Mouse (Mus musculus) kidney, postnatal 36 days (tissue): ENCODE results near the gene Bicc1.
"Not testable (repeated sequence)": the region's sequence is repeated elsewhere in the genome, so short reads cannot be mapped to it uniquely, and the experiment has no call there.

ENCODE experiments used
- DNase-seq, 2 experiments: peaks; one replicate each; pipeline ENCODE4 v3.0.0; 2021 to 2022; ENCODE audit warnings: mixed read lengths in 2 of 2

The Bicc1 gene

DNA sequence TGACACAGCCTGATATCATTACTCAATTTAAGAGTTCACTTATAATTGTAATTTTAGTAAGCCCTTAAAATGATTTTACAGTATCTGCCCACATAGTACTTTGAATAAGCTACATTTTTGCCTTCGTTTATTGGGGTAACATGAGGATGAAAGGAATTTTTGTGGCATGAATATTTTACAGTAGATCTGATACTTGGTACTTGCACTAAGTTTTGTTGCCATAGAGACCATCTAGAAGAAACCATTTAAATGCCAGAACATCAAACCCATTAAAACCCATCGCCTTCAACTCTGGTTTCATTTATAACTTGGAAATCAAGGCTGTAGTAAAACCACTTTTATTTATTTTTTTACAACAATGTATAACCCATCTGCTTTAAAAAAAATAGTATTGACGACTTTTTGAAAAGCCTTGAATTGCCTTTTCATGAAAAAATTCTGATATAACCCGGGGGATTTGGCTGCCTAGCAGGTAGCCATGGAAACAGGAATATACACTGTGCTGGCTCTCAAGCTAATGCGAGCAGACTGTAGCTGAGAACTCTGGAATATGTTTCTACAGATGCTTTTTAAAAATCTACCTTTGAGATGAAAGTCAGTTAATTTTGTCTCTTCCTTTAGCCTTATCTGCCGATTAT, 165.9 kb downstream of the Bicc1 start:
- no peak for DNase-seq

DNA sequence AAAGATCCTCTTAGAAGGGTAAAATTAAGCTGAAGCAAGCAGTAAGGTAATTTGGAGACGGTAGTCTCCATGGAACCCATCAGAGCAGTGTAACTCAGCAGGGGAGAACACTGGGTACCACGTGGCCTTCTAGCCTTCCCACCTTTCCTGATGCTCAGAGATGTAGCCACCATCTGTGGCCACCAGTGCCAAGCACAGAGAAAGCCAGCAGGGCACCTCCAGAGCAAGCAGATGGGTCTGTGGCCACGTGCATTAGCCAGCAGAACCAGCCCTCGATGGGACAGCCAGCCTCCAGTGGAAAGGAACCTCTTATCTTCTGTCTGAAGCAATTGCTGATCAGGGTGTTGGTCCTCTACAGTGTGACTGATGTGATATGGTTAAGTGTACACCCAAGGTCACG, 172.1 kb downstream of the Bicc1 start:
- no peak for DNase-seq

DNA sequence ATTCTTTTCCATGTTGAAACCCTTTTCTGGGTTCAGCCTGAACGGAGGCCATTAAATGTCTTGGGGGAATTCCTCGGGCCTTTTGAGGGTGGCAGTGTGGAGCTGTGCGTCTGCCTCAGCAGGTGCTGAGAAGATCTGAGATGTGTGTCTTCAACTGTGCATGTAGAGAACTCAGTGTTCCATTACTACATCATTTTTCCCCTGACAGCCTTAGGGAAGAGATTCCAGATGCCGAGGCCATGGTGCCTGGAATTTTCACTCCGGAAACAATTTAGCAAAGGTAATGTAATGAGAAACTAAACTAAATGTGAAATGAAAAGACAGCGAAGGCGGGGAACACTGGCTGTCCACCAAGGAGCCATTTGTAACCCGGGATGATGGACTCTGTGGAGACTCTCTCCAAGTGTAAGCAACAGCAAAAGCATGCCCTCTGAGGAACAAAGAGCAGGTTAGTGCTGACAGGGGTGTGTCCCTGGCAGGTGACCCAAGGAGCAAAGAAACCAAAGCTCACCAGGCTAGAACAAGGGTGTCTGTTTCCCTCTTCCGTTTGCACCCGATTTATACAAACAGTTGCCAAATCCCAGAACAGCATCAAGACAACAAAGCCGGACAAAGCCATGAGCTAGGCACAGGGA, 176.3 kb downstream of the Bicc1 start:
- peak in 1 of 2 experiments; percentile 48 for DNase-seq

DNA sequence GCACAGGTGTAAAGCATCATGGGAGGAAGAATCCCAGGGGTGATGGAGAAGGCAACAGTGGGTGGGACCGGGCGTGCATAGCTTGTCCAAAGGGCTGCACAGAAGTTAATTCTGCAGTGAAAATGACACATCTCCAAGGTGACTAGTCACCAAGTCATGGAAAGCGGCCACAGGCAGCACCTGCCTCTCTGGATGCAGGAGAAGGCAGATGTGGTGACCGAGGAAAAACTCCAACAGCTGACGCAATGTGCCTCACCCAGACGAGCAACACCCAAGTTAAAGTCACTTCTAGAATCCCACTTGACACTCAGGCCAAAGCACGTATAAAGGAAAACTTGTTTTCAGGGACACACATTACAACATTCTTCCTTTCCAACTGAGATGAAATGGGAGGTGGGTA, 177.3 kb downstream of the Bicc1 start:
- DNase-seq = no peak

DNA sequence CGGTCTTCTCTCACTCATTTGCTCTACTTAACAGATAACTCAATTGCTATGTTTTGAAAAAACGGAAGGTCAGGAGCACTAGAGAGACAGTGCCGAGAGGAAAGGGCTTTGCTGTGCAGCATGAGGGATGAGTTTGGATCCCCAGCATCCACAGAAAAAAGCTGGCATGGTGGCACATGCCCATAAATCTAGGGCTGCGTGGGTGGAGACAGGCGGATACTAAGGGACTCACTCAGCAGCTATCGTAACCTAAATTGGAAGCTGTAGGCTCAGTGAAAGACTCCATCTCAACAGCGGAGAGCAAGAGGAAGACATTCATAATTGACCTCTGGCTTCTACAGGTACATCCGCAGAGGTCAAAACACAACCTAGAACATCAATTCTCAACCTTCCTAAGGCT, 179.8 kb downstream of the Bicc1 start:
- no peak for DNase-seq

DNA sequence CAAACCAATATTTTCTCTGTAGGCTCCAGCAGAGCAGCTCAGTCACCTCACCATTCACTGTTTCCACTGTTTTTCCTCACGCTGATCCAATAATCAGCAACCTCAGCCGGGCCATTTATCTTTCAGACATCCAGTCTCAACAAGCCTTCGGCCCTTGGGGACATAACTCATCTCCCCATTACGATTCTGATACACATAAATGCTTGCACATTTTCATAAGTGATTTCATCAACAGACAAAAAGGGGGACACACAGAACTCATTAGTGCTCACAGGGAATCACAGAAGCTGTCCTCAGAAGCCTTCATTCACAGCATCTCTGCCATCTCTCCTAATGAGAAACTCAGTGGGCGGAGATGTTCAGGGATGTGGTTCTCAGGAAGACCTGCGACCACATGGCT, 182.4 kb downstream of the Bicc1 start:
- DNase-seq = peak in 1 of 2 experiments; percentile 28

DNA sequence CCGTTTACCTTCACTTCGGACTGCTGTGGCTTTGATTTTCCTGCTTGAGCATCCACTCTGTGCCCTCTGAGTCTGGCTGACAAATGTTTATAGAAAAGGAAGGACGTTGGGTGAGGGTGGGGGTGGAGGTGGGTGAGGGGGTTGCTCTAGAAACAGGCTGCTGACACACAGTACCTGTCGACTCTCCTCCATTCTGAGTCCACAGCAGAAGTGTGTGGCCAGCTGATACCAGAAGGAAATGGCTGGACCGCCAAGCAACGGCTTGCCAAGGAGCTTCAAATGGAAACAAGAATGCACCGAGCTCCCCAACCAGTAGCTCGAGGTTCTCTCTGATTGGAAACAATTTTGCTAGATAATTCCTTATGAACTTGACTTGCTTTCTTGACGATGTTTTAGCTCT, 182.9 kb downstream of the Bicc1 start:
- DNase-seq = no peak

DNA sequence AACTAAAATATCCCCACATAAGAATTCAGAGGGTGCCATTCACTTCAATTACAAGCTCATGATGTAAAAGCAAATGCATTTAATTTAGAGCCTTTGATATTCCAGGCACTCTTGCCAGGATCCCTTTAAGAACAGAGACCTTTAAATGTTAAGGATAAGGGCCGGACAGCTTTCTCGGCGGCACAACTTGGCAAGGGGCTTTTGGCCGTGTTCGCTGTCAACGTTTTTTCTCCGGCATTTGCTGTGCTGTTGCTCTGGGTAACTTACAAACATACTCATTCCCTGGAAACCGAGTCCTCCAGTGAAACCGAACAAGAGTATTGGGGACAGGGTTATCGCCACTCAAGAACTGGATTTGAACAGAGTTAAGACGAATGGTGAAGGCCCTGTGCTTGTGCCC, 188.3 kb downstream of the Bicc1 start:
- no peak for DNase-seq

DNA sequence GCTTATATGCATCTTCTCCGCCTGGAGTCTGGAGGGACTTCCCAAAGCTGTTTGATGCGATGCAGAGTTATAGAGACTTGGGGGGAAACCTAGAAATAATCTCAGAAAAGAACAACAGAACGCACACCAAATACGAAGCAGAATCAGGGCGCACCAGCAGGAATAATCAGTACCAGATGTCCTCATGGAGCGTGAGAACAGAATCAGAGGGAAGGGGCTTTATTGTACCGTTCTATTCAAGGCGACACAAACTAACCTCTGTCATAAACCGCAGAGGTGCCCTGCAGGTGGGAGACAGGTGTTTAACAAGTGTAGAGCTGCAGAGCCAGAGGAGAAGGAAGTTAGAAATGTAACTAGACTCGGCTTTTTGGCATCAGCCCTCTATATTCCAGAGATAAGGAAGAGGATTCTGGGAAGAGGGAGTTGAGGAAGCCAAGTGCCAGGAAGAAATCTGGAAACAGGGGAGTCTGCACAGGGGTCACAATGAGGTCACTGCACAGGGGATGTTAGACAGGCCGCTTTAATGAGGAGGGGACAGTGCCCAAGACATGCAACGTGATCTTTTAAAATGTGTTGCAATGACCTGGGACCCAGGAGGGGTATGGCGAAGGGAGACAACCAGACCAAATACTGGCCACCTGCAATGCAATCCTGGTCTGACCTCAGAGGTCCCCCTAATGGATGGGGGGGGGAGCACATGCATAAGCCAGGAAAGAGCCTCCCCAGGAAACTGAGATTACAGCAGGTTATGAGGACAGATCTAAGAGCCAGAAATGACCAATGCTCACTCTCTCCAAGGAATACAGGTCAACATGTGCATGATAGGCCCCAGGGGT, 190.4 kb downstream of the Bicc1 start:
- no peak for DNase-seq

DNA sequence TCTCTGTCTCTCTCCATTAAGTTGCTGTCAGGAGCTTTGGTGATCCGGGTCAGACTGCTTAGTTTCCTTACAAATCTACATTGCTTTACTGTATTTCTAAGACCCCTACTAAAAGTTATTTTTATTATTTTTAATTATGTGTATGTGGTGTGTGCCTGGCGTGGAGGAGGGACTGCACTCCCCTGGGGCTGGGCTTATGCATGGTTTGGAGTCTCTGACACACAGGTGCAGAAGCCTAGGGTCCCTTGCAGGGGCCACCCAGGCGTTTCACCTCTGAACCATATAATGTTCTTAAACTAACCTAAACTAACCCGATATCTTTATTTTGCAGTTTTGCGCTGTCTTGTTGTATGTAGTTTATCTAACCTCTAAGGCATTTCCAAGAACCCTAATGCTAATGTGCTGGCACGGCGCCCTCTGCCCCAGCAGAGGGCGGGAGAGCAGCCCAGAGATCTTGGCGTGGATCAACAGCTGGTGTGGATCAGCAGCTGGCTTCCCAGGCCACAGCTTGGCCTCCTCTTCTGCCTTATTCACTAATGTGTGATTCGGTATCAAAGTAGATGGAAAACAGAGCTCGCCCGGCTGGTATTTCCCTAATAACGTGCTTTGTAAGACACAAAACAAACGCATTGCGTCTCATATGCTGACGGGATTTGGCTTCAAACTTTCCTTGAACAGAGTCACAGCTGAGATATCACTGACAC, 192.7 kb downstream of the Bicc1 start:
- peak; percentile 75 to 81 for DNase-seq

DNA sequence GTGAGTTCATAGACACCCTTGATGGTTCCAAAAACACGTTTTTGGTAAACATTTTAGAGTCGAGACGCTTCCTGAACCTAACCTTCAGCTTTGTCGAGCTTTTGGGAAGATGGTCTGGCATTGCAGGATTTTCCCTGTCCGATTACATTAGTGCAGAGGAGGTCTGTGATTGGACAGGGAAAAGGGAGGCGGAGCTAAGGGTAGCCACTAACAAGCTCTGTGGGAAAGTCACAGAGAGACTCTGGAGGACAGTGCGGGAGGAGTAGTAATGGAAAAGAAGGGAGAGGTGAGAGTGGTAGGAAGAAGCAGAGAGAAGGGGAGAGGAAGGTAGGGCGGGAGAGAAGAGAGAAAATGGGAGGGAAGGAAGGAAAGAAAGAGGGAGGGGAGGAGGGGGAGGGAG, 194.8 kb downstream of the Bicc1 start:
- no peak for DNase-seq

DNA sequence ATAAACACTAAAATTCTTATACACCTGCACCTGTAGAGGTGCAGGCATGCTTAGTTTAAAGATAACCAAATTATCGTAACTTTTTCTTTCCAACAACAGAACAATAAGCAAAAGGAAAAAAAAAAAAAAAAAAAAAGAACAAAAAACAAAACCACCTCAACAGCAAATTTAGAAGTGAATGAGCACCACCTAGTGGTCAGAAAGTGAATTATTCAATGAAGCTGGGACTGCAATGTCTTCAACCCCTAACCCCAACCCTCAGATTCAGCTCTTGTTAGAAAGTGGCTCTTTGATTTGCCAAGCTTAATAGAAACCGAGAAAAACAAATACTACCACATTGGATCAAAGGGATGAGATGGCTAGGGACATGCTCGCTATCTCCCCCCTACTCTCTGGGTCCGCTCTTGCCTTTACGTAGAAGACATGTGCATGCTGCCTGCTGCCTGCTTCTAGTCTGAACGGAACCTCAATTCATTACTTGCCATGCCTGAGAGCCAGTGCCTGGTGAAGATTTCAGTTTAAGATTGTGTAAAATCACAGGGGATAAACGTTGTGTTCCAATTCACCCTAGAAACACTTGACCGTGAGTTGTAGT, 195.8 kb downstream of the Bicc1 start:
- peak; percentile 41 to 58 for DNase-seq

DNA sequence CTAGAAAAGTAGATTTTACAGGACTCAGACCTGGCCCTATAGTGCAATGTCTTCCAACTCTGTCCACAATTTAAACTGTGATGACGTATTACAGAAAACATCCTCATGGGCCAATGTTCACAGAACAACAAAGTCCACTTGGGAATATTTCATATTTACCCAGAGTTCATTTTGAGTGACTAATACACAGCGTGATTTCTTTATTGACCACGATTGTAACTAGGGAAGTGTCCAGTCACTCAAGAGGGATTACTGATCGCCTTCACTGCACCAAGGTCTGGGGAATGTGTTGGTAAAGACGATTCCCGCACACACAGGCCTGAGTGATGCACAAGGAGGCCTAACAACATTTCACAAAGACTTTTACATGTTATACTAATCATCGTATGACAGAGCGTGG, 197.9 kb downstream of the Bicc1 start:
- no peak for DNase-seq

DNA sequence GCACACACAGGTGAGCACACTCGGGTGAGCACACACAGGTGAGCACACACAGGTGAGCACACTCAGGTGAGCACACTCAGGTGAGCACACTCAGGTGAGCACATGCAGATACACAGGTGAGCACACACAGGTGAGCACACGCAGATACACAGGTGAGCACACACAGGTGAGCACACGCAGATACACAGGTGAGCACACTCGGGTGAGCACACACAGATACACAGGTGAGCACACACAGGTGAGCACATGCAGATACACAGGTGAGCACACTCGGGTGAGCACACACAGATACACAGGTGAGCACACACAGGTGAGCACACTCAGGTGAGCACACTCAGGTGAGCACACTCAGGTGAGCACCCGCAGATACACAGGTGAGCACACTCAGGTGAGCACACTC, 199.1 kb downstream of the Bicc1 start:
- DNase-seq = not testable (repeated sequence)

DNA sequence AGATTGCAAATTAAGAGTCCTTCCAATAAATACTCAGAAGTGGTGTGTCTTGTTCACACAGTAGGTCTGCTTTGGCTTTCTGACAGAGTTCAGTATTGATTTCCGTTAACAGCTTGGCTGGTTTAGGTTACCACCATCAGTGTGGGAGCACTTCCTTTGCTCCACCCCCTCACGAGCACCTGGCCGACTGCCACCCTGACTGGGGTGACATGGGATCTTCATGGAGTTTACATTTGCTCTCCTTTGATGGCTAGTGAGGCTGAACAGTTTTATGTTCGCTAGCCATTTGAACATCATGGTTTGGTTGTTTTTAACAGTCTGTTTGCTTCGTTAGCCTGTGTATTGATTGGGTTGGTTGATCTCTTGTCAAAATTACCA, 206.7 kb downstream of the Bicc1 start:
- peak in 1 of 2 experiments; percentile 19 for DNase-seq

DNA sequence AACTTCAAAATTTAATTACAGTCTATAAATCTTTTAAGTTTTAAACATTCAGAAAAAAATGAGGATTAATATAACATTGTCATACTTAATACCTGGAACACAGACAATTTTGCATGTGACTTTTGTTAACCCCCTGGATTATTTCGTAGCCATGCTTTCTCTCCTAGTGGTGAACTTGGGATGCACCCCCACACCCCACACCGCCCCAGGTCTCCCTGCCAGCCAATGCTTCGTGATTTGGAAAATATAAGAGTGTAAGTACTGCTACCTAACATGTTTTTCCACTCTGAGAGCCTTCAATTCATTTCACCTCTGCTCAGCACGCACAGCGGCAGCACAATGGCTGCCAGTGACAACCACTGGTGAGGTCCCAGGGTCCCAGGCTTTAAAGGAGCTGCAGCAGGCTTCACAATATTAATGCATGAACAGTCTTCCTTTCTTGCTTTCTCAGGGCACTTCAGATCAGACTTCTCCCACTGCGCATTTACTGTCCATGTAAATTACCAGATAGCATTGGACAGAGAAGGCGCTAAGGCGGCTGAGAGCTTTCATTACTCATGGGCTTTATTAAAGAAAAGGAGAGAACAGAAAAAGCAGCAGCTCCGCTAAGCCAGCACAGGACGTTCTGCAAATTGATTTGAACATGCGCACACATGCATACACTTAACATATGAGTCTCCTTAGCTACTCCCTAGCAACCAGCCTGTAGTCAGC, 207.3 kb downstream of the Bicc1 start:
- no peak for DNase-seq

DNA sequence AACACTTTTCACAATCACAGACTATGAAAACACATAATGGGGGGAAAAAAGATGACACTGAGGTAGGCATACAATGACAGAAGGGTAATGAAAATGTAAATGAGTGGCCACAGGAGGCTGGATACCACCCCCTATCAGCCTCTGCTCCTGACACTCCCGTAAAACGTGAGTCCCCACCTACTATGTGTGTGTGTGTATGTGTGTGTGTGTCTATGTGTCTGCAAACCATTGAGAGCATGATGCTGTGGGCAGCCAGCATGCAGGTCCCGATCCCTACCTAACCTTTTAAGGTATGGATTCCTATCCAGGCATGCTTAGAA, 209.4 kb downstream of the Bicc1 start:
- DNase-seq = no peak

DNA sequence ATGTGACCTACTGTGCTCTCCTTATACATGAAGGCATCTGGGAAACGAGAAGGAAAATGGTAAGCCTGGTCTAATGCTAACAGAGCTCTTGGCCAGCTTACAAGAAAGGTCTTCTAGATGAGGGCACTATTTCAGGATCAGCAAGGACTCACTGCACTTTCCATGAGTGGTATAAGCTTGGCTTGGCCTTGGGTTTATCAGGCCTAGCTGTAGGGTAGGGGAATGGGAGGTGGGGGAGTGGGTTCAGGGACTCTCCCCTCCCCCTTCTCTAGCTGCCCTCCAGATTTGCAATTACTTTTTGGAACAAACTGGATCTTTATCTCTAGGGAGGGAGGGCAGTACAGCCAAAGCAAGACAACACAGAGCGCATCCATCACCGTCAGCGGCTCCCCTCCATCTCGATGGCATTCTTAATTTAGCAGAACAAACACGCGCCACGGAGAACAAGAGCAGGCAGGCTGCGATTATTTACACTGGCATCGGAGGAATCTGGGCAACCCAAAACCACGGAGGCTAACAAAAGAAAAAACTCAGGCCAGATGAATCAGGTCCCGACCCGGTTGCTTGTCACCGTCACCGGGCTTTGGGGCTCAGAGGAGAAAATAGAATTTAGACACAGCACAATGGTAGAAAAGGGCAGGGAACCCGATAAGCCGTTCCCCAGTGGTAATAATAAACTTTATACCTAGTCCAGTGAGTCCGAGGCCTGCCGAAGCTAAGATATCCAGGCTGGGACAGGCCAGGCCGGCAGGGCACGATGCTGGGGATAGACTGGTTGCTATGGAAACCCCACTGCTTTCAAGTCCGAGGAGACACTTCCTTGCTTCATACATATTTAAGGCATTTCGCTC, 210.0 kb downstream of the Bicc1 start:
- no peak for DNase-seq

DNA sequence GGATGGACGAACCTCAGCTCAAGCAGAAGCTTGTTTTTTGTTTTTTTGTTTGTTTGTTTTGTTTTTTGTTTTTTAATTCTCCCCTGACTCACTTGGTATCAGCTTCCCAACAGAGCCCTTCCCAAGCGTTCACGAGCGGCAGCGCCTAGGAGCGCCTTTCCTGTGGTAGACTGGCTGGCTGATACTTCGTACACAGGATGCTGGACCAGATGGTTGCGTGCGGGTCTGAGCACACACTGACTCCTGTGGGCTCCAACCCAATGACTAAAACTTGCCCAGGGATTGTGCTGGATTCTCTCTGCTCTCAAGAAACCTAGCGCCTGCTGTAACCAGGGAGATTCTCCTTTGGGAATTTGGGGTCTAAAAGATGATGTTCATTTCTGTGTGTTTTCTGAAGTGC, 211.2 kb downstream of the Bicc1 start:
- no peak for DNase-seq

DNA sequence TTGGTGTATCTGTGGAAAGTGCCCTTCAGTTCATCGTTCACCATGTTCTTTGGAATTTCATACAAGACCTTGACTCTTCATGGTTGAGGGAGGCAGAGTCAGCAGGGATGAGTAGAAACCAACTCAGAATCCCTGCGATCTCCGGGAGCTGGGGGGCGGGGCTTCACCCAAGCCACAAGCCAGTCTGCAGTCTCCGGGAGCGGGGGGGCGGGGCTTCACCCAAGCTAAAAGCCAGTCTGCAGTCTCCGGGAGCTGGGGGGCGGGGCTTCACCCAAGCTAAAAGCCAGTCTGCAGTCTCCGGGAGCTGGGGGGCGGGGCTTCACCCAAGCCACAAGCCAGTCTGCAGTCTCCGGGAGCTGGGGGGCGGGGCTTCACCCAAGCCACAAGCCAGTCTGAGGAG, 213.4 kb downstream of the Bicc1 start:
- peak in 1 of 2 experiments; percentile 18 for DNase-seq

DNA sequence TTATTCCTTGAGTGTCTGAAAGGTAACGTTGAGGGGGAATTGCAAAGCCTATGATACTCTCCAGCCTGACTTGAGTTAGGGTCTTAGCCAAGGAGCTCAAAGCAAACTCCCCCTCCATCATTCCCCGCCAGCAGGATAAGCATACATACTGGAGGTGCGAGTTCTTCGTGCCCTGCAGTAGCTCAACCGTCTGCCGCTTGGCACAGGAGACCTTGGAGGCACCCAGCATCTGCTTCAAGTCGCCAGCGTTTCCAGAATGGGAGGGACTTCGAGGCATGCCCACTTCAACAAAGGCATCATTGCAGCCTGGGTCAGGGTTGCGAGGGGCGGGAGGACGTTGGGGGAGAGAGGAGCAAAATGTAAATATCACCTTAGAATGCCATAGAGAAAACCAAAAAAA, 214.4 kb downstream of the Bicc1 start:
- DNase-seq = no peak

DNA sequence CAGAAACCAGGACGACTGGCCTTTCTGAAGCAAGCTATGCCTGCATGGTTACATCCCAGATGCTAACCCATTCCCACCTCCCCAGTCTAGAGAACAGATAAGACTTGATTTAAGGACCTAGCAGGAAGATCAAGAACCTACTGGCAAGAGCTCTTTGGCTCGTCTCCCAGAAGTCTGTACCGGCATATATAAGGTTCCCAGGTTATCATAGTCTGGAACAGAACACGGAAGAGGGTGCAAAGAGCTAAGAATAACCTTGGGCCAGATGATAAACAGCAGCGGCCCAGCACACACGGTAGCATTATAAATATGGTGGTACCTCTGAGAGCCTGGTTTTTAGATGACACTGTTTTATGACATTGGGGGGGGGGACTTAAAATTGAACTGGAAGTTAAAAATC, 217.9 kb downstream of the Bicc1 start:
- no peak for DNase-seq
